Mouse (Mus musculus): ENCODE measurements around the gene Hspb6. TPM values are rescaled to one million over a fixed set of nuclear protein-coding genes. Genes with fewer than 3 reads are reported as not detected.

The Hspb6 gene
- total and polyA plus RNA-seq, 3 experiments: 718 to 1,866 (median 804) TPM

GRCm38 (mm10) chr7:30520856-30521255 is 31.1 kb upstream of the Hspb6 start:
- intact Hi-C loops (cut with DNase I): no loop called here
- H3K4me3 ChIP-seq: no peak overlapping the region

GRCm38 (mm10) chr7:30522871-30523270 is 29.1 kb upstream of the Hspb6 start:
- WGBS: 93% methylated on average over 10 of the region's 10 CpGs
- no peak for DNase-seq
- H3K9ac ChIP-seq (ENCODE audit: low read depth, low read length): no peak overlapping the region

More at GRCm38 (mm10) chr7:30520856-30521255, 31.1 kb upstream of the Hspb6 start:
- no peaks in the 10 kb centered on the region for H3K79me2 ChIP-seq (replicated peaks; ENCODE audit: control insufficient read depth, insufficient read depth, low read length)
- no peak for DNase-seq
- no peak overlapping the region for H3K27ac ChIP-seq
- H3K4me1 ChIP-seq (ENCODE audit: control insufficient read depth, insufficient read depth, low read length): no peaks in the 10 kb centered on the region
- no peaks in the 10 kb centered on the region for H3K27me3 ChIP-seq (ENCODE audit: control insufficient read depth, insufficient read depth, low read length)
- H3K36me3 ChIP-seq (ENCODE audit: control insufficient read depth, insufficient read depth, low read length): no peaks in the 10 kb centered on the region
- TF ChIP-seq POLR2A (IDR thresholded peaks at IDR 0.05; ENCODE audit: insufficient read depth, low read depth, low read length) (no peak), CTCF (IDR thresholded peaks at IDR 0.05) (no peak), EP300 (IDR thresholded peaks at IDR 0.05; ENCODE audit: insufficient read depth, low read depth, low read length) (no peak)
- 73% methylated on average over 5 of the region's 5 CpGs for WGBS
- no peak overlapping the region for H3K9ac ChIP-seq (ENCODE audit: low read depth, low read length)

DNA sequence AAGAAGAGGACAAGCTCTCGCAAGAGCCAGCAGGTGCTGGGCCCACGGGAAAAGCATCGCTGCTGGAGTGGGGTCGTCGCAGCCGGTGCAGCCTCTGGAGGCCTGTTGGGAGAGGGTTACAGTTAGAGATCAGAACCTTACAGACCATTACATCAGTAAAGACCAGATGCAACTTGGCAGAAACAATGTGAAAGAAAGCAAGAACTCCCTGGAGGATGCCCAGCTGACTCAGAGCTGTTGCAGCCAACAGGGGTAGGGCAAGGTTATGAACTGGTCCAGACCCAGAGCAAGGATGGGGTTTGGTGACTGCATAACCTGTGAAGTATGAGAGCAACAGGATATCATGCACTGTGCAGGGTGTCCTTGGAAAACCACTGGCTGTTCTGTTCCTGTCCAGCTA is 27.5 kb upstream of the Hspb6 start:
- Histone ChIP-seq H3K36me3 (ENCODE audit: control insufficient read depth, insufficient read depth, low read length) (no peaks in the 10 kb centered on the region), H3K4me3 (no peak overlapping the region), H3K27me3 (ENCODE audit: control insufficient read depth, insufficient read depth, low read length) (no peaks in the 10 kb centered on the region), H3K9ac (ENCODE audit: low read depth, low read length) (no peak overlapping the region), H3K79me2 (replicated peaks; ENCODE audit: control insufficient read depth, insufficient read depth, low read length) (no peaks in the 10 kb centered on the region), H3K27ac (no peak overlapping the region), H3K4me1 (ENCODE audit: control insufficient read depth, insufficient read depth, low read length) (no peaks in the 10 kb centered on the region)
- 73% methylated on average over 6 of the region's 6 CpGs for WGBS
- no peak for DNase-seq
- TF ChIP-seq EP300 (IDR thresholded peaks at IDR 0.05; ENCODE audit: insufficient read depth, low read depth, low read length): no peak
- no peak for TF ChIP-seq CTCF (IDR thresholded peaks at IDR 0.05)
- TF ChIP-seq POLR2A (IDR thresholded peaks at IDR 0.05; ENCODE audit: insufficient read depth, low read depth, low read length): no peak
- intact Hi-C loops (cut with DNase I): no loop called here

More at GRCm38 (mm10) chr7:30522871-30523270, 29.1 kb upstream of the Hspb6 start:
- Histone ChIP-seq H3K4me1 (ENCODE audit: control insufficient read depth, insufficient read depth, low read length) (no peaks in the 10 kb centered on the region), H3K4me3 (no peak overlapping the region), H3K36me3 (ENCODE audit: control insufficient read depth, insufficient read depth, low read length) (no peaks in the 10 kb centered on the region), H3K27me3 (ENCODE audit: control insufficient read depth, insufficient read depth, low read length) (no peaks in the 10 kb centered on the region), H3K79me2 (replicated peaks; ENCODE audit: control insufficient read depth, insufficient read depth, low read length) (no peaks in the 10 kb centered on the region), H3K27ac (no peak overlapping the region)
- no peak for TF ChIP-seq POLR2A (IDR thresholded peaks at IDR 0.05; ENCODE audit: insufficient read depth, low read depth, low read length)
- TF ChIP-seq CTCF (IDR thresholded peaks at IDR 0.05): no peak
- no peak for TF ChIP-seq EP300 (IDR thresholded peaks at IDR 0.05; ENCODE audit: insufficient read depth, low read depth, low read length)
- intact Hi-C loops (cut with DNase I): no loop called here

DNA sequence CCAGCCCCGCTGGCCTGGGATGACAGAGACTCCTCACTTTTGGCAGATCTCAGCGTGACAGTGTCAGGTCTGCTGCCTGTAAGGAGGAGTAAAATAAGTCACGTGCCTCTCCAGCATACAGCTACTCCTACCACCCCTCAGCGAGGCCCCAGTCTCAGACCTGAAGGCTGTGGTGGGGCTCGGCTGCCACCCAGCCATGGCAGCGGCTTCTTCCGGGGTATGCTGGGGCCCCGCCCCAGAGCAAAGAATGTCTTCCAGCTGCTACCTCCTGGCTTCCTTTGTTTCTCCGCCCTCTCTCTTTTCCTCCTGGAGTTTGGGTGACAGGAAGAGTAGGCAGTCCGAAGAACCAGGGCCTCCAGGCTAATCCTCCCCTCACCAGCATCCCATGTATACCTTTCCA is 26.0 kb upstream of the Hspb6 start:
- no peaks in the 10 kb centered on the region for H3K4me1 ChIP-seq (ENCODE audit: control insufficient read depth, insufficient read depth, low read length)
- no peaks in the 10 kb centered on the region for H3K79me2 ChIP-seq (replicated peaks; ENCODE audit: control insufficient read depth, insufficient read depth, low read length)
- no peak for TF ChIP-seq POLR2A (IDR thresholded peaks at IDR 0.05; ENCODE audit: insufficient read depth, low read depth, low read length)
- TF ChIP-seq CTCF (IDR thresholded peaks at IDR 0.05): no peak
- TF ChIP-seq EP300 (IDR thresholded peaks at IDR 0.05; ENCODE audit: insufficient read depth, low read depth, low read length): no peak
- no peak overlapping the region for H3K27ac ChIP-seq
- H3K36me3 ChIP-seq (ENCODE audit: control insufficient read depth, insufficient read depth, low read length): no peaks in the 10 kb centered on the region
- no peak overlapping the region for H3K9ac ChIP-seq (ENCODE audit: low read depth, low read length)
- no peak overlapping the region for H3K4me3 ChIP-seq
- DNase-seq: no peak
- H3K27me3 ChIP-seq (ENCODE audit: control insufficient read depth, insufficient read depth, low read length): no peaks in the 10 kb centered on the region
- intact Hi-C loops (cut with DNase I): no loop called here
- 60% methylated on average over 10 of the region's 10 CpGs for WGBS

GRCm38 (mm10) chr7:30526399-30526798 is 25.6 kb upstream of the Hspb6 start:
- no peak overlapping the region for H3K4me3 ChIP-seq
- no peaks in the 10 kb centered on the region for H3K4me1 ChIP-seq (ENCODE audit: control insufficient read depth, insufficient read depth, low read length)
- no peak for DNase-seq
- H3K27ac ChIP-seq: no peak overlapping the region
- TF ChIP-seq EP300 (IDR thresholded peaks at IDR 0.05; ENCODE audit: insufficient read depth, low read depth, low read length) (no peak), CTCF (IDR thresholded peaks at IDR 0.05) (no peak), POLR2A (IDR thresholded peaks at IDR 0.05; ENCODE audit: insufficient read depth, low read depth, low read length) (no peak)
- no peaks in the 10 kb centered on the region for H3K27me3 ChIP-seq (ENCODE audit: control insufficient read depth, insufficient read depth, low read length)
- H3K79me2 ChIP-seq (replicated peaks; ENCODE audit: control insufficient read depth, insufficient read depth, low read length): no peaks in the 10 kb centered on the region
- 65% methylated on average over 17 of the region's 17 CpGs for WGBS
- no peak overlapping the region for H3K9ac ChIP-seq (ENCODE audit: low read depth, low read length)
- H3K36me3 ChIP-seq (ENCODE audit: control insufficient read depth, insufficient read depth, low read length): no peaks in the 10 kb centered on the region
- intact Hi-C loops (cut with DNase I): no loop called here

DNA sequence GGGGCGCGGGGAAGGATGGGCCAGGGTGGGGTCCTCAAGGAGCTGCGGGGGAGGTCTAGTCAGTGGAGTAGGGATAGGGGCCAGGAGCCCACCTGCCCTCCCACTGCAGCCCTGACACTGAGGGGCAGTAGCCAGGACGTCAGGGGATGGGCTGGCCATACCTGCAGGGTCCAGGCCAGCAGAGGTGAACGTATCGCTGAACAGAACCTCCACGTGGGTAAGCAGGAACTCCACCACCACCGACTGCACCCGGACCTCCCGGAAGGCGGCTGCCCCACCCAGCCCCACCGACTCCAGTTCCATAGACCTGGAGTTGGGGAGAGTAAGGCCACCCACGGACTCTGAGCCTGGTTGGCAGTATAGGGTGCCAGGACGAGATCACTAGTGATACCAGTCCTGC is 25.0 kb upstream of the Hspb6 start:
- 94% methylated on average over 14 of the region's 14 CpGs for WGBS
- H3K4me3 ChIP-seq: no peak overlapping the region

More for the DNA sequence above, 25.0 kb upstream of the Hspb6 start:
- no peaks in the 10 kb centered on the region for H3K4me1 ChIP-seq (ENCODE audit: control insufficient read depth, insufficient read depth, low read length)
- no peak overlapping the region for H3K9ac ChIP-seq (ENCODE audit: low read depth, low read length)
- no peak overlapping the region for H3K27ac ChIP-seq
- H3K27me3 ChIP-seq (ENCODE audit: control insufficient read depth, insufficient read depth, low read length): no peaks in the 10 kb centered on the region
- DNase-seq: no peak
- TF ChIP-seq POLR2A (IDR thresholded peaks at IDR 0.05; ENCODE audit: insufficient read depth, low read depth, low read length) (no peak), EP300 (IDR thresholded peaks at IDR 0.05; ENCODE audit: insufficient read depth, low read depth, low read length) (no peak), CTCF (IDR thresholded peaks at IDR 0.05) (no peak)
- intact Hi-C loops (cut with DNase I): no loop called here
- no peaks in the 10 kb centered on the region for H3K79me2 ChIP-seq (replicated peaks; ENCODE audit: control insufficient read depth, insufficient read depth, low read length)
- H3K36me3 ChIP-seq (ENCODE audit: control insufficient read depth, insufficient read depth, low read length): no peaks in the 10 kb centered on the region
